Mouse (Mus musculus): Measurements from ENCODE around the gene Gzma.

DNA sequence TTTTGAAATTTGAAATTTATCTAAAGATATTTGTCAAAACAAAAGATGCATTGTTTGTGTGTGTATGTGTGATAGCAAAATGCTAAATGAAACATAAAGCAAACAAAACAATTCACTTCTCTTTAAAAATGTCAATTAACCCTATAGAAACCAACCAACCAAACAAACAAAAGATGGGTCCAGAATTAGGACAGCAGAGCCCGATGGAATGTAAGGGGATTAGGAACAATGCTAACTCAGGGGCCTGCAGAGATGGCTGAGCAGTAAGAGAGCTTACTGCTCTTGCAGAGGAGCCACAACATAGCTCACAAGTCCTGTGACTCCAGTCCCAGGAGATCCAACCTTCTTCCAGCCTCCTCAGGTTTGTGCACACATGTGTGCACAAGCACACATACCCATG is 18.7 kb downstream of the Gzma start:
- TF ChIP-seq POLR2A (IDR thresholded peaks at IDR 0.05; ENCODE audit: borderline replicate concordance, extremely low read depth, low read depth, low read length) = no peak
- TF ChIP-seq CTCF (IDR thresholded peaks at IDR 0.05; ENCODE audit: insufficient read depth, low read length) = no peak
